Mouse (Mus musculus): Measurements from ENCODE around the gene Pepd.

Gene Pepd

GRCm38 (mm10) chr7:35027801-35028420 lies 115.7 kb downstream of the Pepd start:
- DNase-seq (ENCODE audit: low read depth, low spot score), result no peak

GRCm38 (mm10) chr7:35028559-35028958 lies 116.4 kb downstream of the Pepd start:
- DNase-seq (ENCODE audit: low read depth, low spot score), result no peak

DNA sequence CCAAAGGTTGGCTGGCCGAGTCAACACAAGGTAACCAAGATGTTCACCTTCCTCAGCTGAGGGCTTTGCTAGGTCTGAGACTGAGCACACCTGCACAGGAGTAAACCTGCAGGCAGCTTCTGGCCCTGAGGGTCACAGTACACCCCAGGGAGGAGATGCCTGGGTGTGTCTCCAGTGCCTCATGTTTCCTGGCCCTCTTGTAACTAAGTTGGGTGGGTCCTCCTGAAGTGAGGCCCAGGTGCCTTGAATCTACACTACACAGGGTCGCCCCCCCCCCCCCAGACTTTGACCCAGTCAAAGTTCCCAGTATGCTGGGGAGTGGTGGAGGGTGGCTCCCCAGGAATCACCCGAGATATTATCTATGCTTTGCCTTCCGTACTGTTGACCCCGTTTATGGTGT lies 117.0 kb downstream of the Pepd start:
- DNase-seq (ENCODE audit: low read depth, low spot score), result no peak

DNA sequence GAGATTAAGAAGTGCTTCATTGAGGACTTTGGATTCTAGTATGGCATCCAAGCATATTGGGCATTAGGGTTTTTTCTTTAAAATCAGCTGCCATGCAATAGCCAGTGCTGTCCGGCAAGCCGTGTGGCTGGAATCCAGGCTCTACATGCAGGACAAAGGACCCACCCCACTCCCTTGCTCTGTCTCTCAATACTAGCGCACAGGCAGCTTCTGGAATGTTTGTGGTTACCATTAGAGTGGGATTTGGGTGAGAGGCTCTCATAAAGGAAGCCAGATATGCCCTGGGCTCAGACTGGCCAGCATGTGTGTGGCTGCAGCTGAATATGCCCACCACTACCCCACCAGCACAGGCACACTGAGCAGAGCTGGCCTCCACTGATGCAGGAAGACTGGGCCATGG lies 117.5 kb downstream of the Pepd start:
- no peak for DNase-seq (ENCODE audit: low read depth, low spot score)

DNA sequence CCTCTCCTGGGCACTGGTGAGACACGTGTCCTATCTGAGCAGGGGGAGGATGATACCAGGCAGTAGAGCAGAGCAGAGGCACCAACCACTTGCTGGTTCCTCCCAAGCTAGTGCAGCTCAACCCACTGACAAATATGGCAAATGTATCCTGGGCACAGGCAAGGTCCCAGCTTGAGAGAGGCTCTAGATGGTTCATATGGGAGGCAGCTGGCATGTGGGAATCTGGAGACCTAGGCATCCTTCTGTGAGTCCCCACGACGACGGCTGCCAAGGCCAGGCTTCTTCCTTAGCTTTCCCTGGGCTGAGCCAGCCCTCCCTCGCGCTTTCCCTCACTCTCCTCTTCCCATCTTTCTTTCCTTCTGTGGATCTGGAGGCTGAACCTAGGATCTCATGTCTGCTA lies 118.4 kb downstream of the Pepd start:
- DNase-seq (ENCODE audit: low read depth, low spot score), result peak; percentile 58

DNA sequence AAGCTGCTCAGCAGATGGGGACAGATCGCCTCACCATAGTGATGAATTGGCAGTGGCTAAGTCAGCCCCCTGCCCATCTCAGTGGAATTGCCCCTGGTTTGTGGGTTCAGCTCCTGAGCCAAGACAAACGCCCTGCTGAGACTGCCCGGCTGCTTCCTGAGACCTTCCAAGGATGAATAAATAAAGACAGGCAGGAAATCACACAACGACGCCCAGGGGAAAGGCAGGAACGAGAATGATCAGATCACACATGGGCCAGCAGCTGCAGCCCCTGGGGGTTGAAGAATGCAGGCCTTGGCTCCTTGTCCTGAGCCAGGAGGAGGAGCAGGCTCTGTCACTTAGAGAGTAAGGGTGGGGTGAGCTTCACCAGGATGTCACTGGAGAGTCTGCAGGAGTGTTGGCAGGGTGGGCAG lies 123.0 kb downstream of the Pepd start:
- DNase-seq (ENCODE audit: low read depth, low spot score), result no peak

DNA sequence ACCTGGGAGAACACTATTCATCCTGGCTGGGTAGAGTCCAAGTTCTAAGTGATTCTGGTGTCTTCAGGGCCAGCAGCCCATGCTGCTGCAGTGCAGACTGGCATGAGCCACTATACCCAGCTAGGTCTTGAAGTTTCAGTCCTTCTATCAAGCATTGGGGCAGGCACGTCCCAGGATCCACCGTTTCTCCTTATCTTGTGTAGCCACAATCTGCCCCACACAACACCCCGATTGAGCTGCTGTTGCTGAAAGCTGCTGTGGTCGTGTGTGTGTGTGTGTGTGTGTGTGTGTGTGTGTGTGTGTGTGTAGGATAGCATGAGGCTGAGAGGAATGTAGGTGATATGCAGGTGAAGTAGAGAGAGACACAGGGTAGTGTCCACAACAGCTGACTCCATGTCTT lies 123.4 kb downstream of the Pepd start:
- DNase-seq (ENCODE audit: low read depth, low spot score), result no peak

DNA sequence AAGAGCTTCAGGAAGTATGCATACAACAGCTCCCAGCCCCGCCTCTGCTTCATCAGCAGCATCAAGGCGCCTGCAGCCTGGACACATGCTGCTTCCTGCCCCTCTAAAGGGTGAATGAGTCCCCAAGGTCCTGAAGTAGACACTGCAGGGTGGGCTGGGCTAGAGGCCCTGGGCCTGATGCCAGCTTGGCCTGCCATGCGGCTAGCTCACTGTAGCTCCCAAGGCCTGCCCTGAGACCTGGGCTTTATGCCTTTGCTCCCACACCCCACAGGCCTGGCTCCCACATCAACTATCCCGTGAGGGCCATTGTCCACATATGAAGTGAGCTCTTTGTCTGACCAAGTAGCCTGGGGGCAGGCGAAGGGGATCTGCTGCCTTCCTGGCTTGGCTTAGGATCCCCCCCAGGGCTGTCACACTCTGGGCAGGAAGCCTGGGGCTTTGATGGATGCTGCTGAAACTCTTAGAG lies 124.1 kb downstream of the Pepd start:
- no peak for DNase-seq (ENCODE audit: low read depth, low spot score)

- no peak for DNase-seq (ENCODE audit: low read depth, low spot score)
Measured at GRCm38 (mm10) chr7:35037408-35037807, 125.2 kb downstream of the Pepd start.

- no peak for DNase-seq (ENCODE audit: low read depth, low spot score)
Measured at GRCm38 (mm10) chr7:35040176-35040972, 128.2 kb downstream of the Pepd start.

- no peak for DNase-seq (ENCODE audit: low read depth, low spot score)
Measured at GRCm38 (mm10) chr7:35041286-35042208, 129.4 kb downstream of the Pepd start.

GRCm38 (mm10) chr7:35042209-35042554 lies 130.0 kb downstream of the Pepd start:
- DNase-seq (ENCODE audit: low read depth, low spot score), result no peak

GRCm38 (mm10) chr7:35042759-35043217 lies 130.6 kb downstream of the Pepd start:
- no peak for DNase-seq (ENCODE audit: low read depth, low spot score)

GRCm38 (mm10) chr7:35043266-35043817 lies 131.2 kb downstream of the Pepd start:
- DNase-seq (ENCODE audit: low read depth, low spot score), result no peak

DNA sequence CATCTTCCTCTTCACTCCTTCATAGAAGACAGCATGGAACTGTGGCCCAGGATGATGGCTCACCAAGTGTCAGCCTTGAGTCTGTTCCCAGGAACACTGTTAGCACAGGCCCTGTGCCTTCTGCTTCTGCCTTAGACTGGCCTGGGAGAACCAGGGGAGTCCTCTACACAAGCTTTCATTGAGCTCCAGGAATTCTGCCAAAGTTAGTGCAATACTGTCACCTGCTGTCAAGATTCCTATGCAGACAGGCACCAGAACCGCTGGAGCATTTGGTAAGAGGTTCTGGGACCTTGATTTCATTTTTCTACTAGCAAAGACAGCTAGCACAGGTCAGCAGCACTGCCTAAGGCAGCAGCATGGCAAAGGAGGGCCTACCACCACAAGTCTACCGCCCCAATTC lies 132.5 kb downstream of the Pepd start:
- DNase-seq (ENCODE audit: low read depth, low spot score), result no peak

- DNase-seq (ENCODE audit: low read depth, low spot score), result no peak
Measured at GRCm38 (mm10) chr7:35046091-35046490, 133.9 kb downstream of the Pepd start.

DNA sequence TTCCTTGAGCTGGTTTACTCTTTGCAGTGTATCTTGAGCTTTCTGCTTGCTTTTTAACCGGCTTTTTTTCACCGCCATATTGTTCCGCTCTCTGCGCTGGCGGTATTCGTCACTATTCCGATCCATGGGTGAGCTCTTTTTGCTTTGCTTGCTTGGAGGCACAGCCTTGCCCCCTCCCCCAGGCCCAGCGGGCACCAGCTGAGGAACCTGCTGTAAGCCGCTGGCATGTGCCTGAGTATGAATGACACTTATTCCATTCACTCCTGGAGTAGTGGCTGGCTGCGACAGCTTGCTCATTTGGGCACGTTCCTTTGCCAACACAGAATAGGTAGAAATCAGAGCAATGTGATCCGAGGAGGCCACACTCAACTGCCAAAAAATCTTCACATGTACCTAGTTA lies 138.4 kb downstream of the Pepd start:
- DNase-seq (ENCODE audit: low read depth, low spot score), result no peak

- DNase-seq (ENCODE audit: low read depth, low spot score), result no peak
Measured at GRCm38 (mm10) chr7:35053161-35053560, 141.0 kb downstream of the Pepd start.

DNA sequence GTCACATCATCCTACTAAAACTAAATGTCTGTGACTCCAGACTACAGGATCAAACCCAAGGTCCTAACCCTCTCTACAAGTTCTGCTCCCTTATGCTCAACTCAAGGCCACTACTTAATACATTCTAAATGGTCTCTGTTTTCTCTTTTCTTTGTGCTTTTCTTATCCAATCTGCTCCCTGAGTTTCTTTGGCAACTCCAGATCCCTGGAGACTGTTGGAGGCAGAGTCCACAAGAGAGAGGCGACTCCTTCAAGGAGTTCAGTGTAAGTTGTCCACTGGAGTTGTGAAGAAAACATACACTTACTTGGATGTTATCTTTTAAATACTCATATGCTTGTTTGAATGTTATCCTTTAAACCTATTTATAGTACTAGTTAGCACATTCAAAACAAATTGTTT lies 142.1 kb downstream of the Pepd start:
- DNase-seq (ENCODE audit: low read depth, low spot score), result no peak

- DNase-seq (ENCODE audit: low read depth, low spot score), result no peak
Measured at GRCm38 (mm10) chr7:35054977-35055618, 142.9 kb downstream of the Pepd start.
